Mouse (Mus musculus): ENCODE data around the gene Glt8d1.

DNA sequence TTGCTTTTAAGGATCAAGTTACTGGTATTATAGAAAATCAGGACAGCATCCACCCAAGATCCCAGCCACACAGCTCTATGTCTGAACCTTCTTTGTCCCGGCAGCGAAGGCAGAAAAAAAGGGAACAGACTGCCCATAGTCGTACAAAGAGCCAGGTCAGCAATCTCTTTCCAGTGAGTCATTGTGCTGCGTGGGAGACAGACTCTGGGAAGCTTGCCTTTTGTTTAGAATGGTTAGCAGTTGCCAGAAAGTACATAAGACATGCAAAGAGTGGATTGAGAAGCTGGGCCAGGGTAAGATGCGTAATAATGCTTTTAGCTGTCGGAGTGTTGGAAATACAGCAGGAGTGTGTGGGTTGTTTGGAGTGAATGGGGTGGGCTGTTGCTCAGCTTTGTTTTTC is 27.0 kb upstream of the Glt8d1 start:
- no peak for TF ChIP-seq TCF12 (IDR thresholded peaks at IDR 0.05; ENCODE audit: insufficient read depth, poor library complexity, severe bottlenecking)
- no peak for TF ChIP-seq POLR2A (IDR thresholded peaks at IDR 0.05; ENCODE audit: insufficient read length, low read depth)
